Mouse (Mus musculus) mature B cell (primary cell): ENCODE measurements around the gene Ppard.

Experiments used
- in situ Hi-C: fragments of 300-500 bp; cut with MboI; formaldehyde crosslinking; loops from 2 replicates; pipeline ENCODE4 v1.14.3; 2019

The Ppard gene

GRCm38 (mm10) chr17:28340578-28340977 is 108.1 kb downstream of the Ppard start:
- in situ Hi-C loops: no loop called here

GRCm38 (mm10) chr17:28341091-28341490 is 108.6 kb downstream of the Ppard start:
- in situ Hi-C loops: no loop called here

GRCm38 (mm10) chr17:28344050-28344607 is 111.6 kb downstream of the Ppard start:
- in situ Hi-C loops: no loop called here

GRCm38 (mm10) chr17:28344670-28345069 is 112.2 kb downstream of the Ppard start:
- in situ Hi-C loops: no loop called here

GRCm38 (mm10) chr17:28345271-28345721 is 112.8 kb downstream of the Ppard start:
- in situ Hi-C loops: no loop called here

- in situ Hi-C loops: no loop called here
These were observed 113.4 kb downstream of the Ppard start for GRCm38 (mm10) chr17:28345882-28346281.

GRCm38 (mm10) chr17:28347327-28347726 is 114.8 kb downstream of the Ppard start:
- in situ Hi-C loops: no loop called here

- in situ Hi-C loops: no loop called here
These were observed 115.7 kb downstream of the Ppard start for GRCm38 (mm10) chr17:28348211-28348610.

GRCm38 (mm10) chr17:28349264-28349880 is 116.9 kb downstream of the Ppard start:
- in situ Hi-C loops: no loop called here

- in situ Hi-C loops: no loop called here
These were observed 117.5 kb downstream of the Ppard start for GRCm38 (mm10) chr17:28349901-28350465.

GRCm38 (mm10) chr17:28350466-28351352 is 118.2 kb downstream of the Ppard start, which contains the start of gene Tead3:
TSS of gene Tead3 (minus strand) at chr17:28350817.
- in situ Hi-C loops: no loop called here
